ENCODE assay signal across 11 mouse cellular contexts in the genomic region with DNA sequence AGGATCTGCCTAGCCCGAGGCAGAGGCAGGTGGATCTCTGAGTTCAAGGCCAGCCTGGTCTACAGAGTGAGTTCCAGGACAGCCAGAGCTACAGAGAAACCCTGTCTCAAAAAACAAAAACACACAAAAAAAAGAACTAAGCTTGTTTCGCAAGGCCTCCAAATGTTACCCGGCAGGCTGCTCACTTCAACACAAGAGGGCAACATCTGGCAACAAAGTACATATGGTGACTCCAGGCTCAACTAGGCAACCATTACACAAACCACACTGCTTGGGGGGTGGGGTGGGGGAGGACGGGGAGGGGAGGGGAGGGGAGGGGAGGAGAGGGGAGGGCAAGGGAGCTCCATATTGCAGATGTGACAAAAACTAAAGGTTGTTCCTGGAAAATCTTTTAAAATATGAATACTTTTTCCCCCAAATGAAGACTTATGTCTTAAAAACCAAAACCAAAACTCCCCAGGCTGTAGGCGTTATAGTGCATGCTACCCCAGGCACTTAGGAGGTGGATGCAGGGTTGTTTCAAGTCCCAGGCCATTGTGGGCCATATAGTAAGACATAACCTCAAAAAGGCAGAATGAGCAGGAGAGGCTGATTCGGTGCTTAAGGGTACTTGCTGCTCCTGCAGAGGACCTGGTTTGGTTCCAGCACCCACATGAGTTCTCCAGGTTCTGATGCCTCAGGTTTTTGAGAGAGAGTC. TPM values are rescaled to one million over a fixed set of nuclear protein-coding genes. Genes with fewer than 3 reads are reported as not detected.
DNase-seq lines count a peak whose midpoint lies in the region; ATAC-seq and TF ChIP-seq lines count a peak whose summit lies in the region.
"Had no signal": no experiment of that assay in that cellular context is flagged by ENCODE, and none has a peak within 500 bp of the region (broad histone marks: within the 10 kb centered on the region; RNA-seq: fewer than 3 reads in every experiment).

No protein-coding gene starts in this region.

- peak; percentile 38 for TF ChIP-seq RAD21 in MEL (IDR thresholded peaks at IDR 0.05; ENCODE audit: low read depth, low read length)

- no peak for TF ChIP-seq EP300 in MEL (IDR thresholded peaks at IDR 0.05; ENCODE audit: low read depth in 1 of 2, low read length in 2 of 2)

- 0 out of 2 replicates have a peak, but pooled peaks cover 4% of the 10 kb centered on the region for H3K36me3 ChIP-seq in kidney, postnatal 0 days (ENCODE audit: insufficient read depth, low read length)
- H3K36me3 ChIP-seq in kidney, embryonic 14.5 days (ENCODE audit: control insufficient read depth, insufficient read depth, low read length): peaks cover 22% of the 10 kb centered on the region; the same call in 1 of the 2 replicates
- H3K36me3 ChIP-seq in MEL (ENCODE audit: control insufficient read depth in 1 of 2, insufficient read depth in 2 of 2, low read length in 2 of 2): peaks cover 1 to 5% of the 10 kb centered on the region in 2 experiments
- no peaks in the 10 kb centered on the region for H3K36me3 ChIP-seq in liver, embryonic 16.5 days (ENCODE audit: control insufficient read depth, insufficient read depth)
- peaks cover 8% of the 10 kb centered on the region; the same call in 1 of the 2 replicates for H3K36me3 ChIP-seq in thymus, adult 2 months (ENCODE audit: control insufficient read depth, insufficient read depth, low read length)
- H3K36me3 ChIP-seq in intestine, embryonic 16.5 days (ENCODE audit: control insufficient read depth, insufficient read depth, low read length): peaks cover 9% of the 10 kb centered on the region

- H3K27me3 ChIP-seq in kidney, postnatal 0 days (ENCODE audit: insufficient read depth, low read length): no peaks in the 10 kb centered on the region
- H3K27me3 ChIP-seq in kidney, embryonic 14.5 days (ENCODE audit: control insufficient read depth, insufficient read depth, low read length): no peaks in the 10 kb centered on the region
- H3K27me3 ChIP-seq in MEL (ENCODE audit: control insufficient read depth in 1 of 2, insufficient read depth in 2 of 2, low read length in 2 of 2): no peaks in the 10 kb centered on the region
- H3K27me3 ChIP-seq in liver, embryonic 16.5 days (ENCODE audit: control insufficient read depth, insufficient read depth, low read depth, low read length): no peaks in the 10 kb centered on the region
- no peaks in the 10 kb centered on the region for H3K27me3 ChIP-seq in thymus, adult 2 months (ENCODE audit: control insufficient read depth, insufficient read depth, low read length)
- H3K27me3 ChIP-seq in intestine, embryonic 16.5 days (replicated peaks; ENCODE audit: control insufficient read depth, insufficient read depth, low read length): no peaks in the 10 kb centered on the region
- H3K27me3 ChIP-seq: megakaryocyte, embryonic 14.5 days had no signal

- H3K27ac ChIP-seq in kidney, postnatal 0 days: no peak overlapping the region
- no peak overlapping the region for H3K27ac ChIP-seq in kidney, embryonic 14.5 days (ENCODE audit: low read depth, low read length)
- H3K27ac ChIP-seq in MEL (ENCODE audit: control insufficient read depth, low read depth, low read length): no peak overlapping the region
- no peak overlapping the region for H3K27ac ChIP-seq in liver, embryonic 16.5 days (ENCODE audit: low read length)
- no peak overlapping the region for H3K27ac ChIP-seq in thymus, adult 2 months (ENCODE audit: control insufficient read depth, insufficient read depth, low read length)
- H3K27ac ChIP-seq in intestine, embryonic 16.5 days (ENCODE audit: low read length): no peak overlapping the region

- no peak overlapping the region for H3K9ac ChIP-seq in kidney, postnatal 0 days (ENCODE audit: low read depth, low read length)
- H3K9ac ChIP-seq in kidney, embryonic 14.5 days (ENCODE audit: low read depth, low read length): no peak overlapping the region
- H3K9ac ChIP-seq in MEL (ENCODE audit: control insufficient read depth, low read depth, low read length, poor library complexity, severe bottlenecking): no peak overlapping the region
- H3K9ac ChIP-seq in liver, embryonic 16.5 days (ENCODE audit: low read depth, low read length): no peak overlapping the region
- H3K9ac ChIP-seq in intestine, embryonic 16.5 days (ENCODE audit: low read depth, low read length): no peak overlapping the region

- TF ChIP-seq CTCF in kidney, postnatal 0 days (IDR thresholded peaks at IDR 0.05; ENCODE audit: low read depth): peak; percentile 59; the same call in 1 of the 2 replicates
- peak in 2 of 3 experiments; percentile 30 to 47; a peak in 2 of 6 replicates for TF ChIP-seq CTCF in MEL (IDR thresholded peaks at IDR 0.05 in 2 of 3, conservative IDR thresholded peaks at IDR 0.05 in 1 of 3; ENCODE audit: control insufficient read depth in 1 of 3, insufficient read depth in 1 of 3, low read depth in 2 of 3, low read length in 3 of 3, poor library complexity in 1 of 3, severe bottlenecking in 1 of 3)
- no peak for TF ChIP-seq CTCF in thymus, adult 2 months (IDR thresholded peaks at IDR 0.05; ENCODE audit: borderline replicate concordance, control insufficient read depth, extremely low read depth, insufficient read depth, low read length, poor library complexity)

- no peak for TF ChIP-seq POLR2A in MEL (IDR thresholded peaks at IDR 0.05; ENCODE audit: control insufficient read depth in 1 of 2, insufficient read depth in 1 of 2, low read depth in 1 of 2, low read length in 2 of 2, poor library complexity in 1 of 2)
- no peak for TF ChIP-seq POLR2A in thymus, adult 2 months (IDR thresholded peaks at IDR 0.05; ENCODE audit: control insufficient read depth, extremely low read depth, insufficient read depth, low read length, poor library complexity)

- H3K4me1 ChIP-seq in kidney, postnatal 0 days (replicated peaks; ENCODE audit: insufficient read depth, low read length): no peaks in the 10 kb centered on the region
- no peaks in the 10 kb centered on the region for H3K4me1 ChIP-seq in kidney, embryonic 14.5 days (ENCODE audit: control insufficient read depth, insufficient read depth, low read length)
- H3K4me1 ChIP-seq in MEL (ENCODE audit: control insufficient read depth in 1 of 2, insufficient read depth in 2 of 2, low read length in 2 of 2): no peaks in the 10 kb centered on the region
- no peaks in the 10 kb centered on the region for H3K4me1 ChIP-seq in liver, embryonic 16.5 days (ENCODE audit: control insufficient read depth, low read depth, low read length)
- peaks cover 6% of the 10 kb centered on the region for H3K4me1 ChIP-seq in thymus, adult 2 months (replicated peaks; ENCODE audit: control insufficient read depth, insufficient read depth, low read length)
- no peaks in the 10 kb centered on the region for H3K4me1 ChIP-seq in intestine, embryonic 16.5 days (ENCODE audit: control insufficient read depth, insufficient read depth, low read length)

- 74% methylated on average over 6 of the region's 6 CpGs for WGBS in kidney, postnatal 0 days
- WGBS in kidney, embryonic 14.5 days: 78% methylated on average over 6 of the region's 6 CpGs
- WGBS in liver, embryonic 16.5 days (ENCODE audit: insufficient replicate concordance): 65% methylated on average over 5 of the region's 6 CpGs
- 48% methylated on average over 6 of the region's 6 CpGs for whole genome bisulfite sequencing in thymus, adult 2 months
- 74% methylated on average over 6 of the region's 6 CpGs for WGBS in intestine, embryonic 16.5 days

- DNase-seq in kidney, postnatal 0 days (ENCODE audit: low spot score): peak; percentile 57
- DNase-seq in MEL (ENCODE audit: low read depth, low spot score): no peak
- peak; percentile 52 for DNase-seq in thymus, adult 2 months
- no peak for DNase-seq in left cerebral cortex, adult 18-20 months (ENCODE audit: low spot score in 2 of 2)
- DNase-seq in urinary bladder, postnatal 14 days (ENCODE audit: low spot score): no peak
- DNase-seq: adrenal gland, adult 2 months had no signal

- no peak overlapping the region for H3K4me3 ChIP-seq in kidney, postnatal 0 days (replicated peaks; ENCODE audit: low read depth, low read length)
- H3K4me3 ChIP-seq in kidney, embryonic 14.5 days (ENCODE audit: low read length): no peak overlapping the region
- no peak overlapping the region for H3K4me3 ChIP-seq in MEL (ENCODE audit: control insufficient read depth in 1 of 2, insufficient read depth in 1 of 2, low read depth in 2 of 2, low read length in 2 of 2)
- no peak overlapping the region for H3K4me3 ChIP-seq in liver, embryonic 16.5 days (ENCODE audit: low read depth, low read length)
- no peak overlapping the region for H3K4me3 ChIP-seq in thymus, adult 2 months (ENCODE audit: control insufficient read depth, insufficient read depth, low read length)
- no peak overlapping the region for H3K4me3 ChIP-seq in intestine, embryonic 16.5 days (ENCODE audit: low read length)
- H3K4me3 ChIP-seq: megakaryocyte, embryonic 14.5 days had no signal

- no peaks in the 10 kb centered on the region for H3K9me3 ChIP-seq in kidney, postnatal 0 days (replicated peaks; ENCODE audit: low read length)
- no peaks in the 10 kb centered on the region for H3K9me3 ChIP-seq in kidney, embryonic 14.5 days (ENCODE audit: control insufficient read depth, low read length)
- H3K9me3 ChIP-seq in MEL (replicated peaks; ENCODE audit: insufficient read depth, low read length): no peaks in the 10 kb centered on the region
- H3K9me3 ChIP-seq in liver, embryonic 16.5 days (replicated peaks; ENCODE audit: control insufficient read depth, low read length): no peaks in the 10 kb centered on the region
- H3K9me3 ChIP-seq in intestine, embryonic 16.5 days (ENCODE audit: control insufficient read depth, low read length): no peaks in the 10 kb centered on the region
- H3K9me3 ChIP-seq: megakaryocyte, embryonic 14.5 days had no signal

- H3K4me2 ChIP-seq in kidney, postnatal 0 days (ENCODE audit: low read length): no peak overlapping the region
- no peak overlapping the region for H3K4me2 ChIP-seq in kidney, embryonic 14.5 days (replicated peaks; ENCODE audit: low read depth, low read length)
- H3K4me2 ChIP-seq in liver, embryonic 16.5 days (ENCODE audit: low read depth, low read length): no peak overlapping the region
- no peak overlapping the region for H3K4me2 ChIP-seq in intestine, embryonic 16.5 days (ENCODE audit: low read depth, low read length)

- no peaks in the 10 kb centered on the region for H3K79me2 ChIP-seq in MEL (ENCODE audit: control insufficient read depth, insufficient read depth, low read length, poor library complexity)

- no peak for ATAC-seq in kidney, postnatal 0 days (replicated peaks; ENCODE audit: low FRiP score, low read depth)
- ATAC-seq in kidney, embryonic 14.5 days (ENCODE audit: low FRiP score, low TSS enrichment): no peak
- ATAC-seq in liver, embryonic 16.5 days (ENCODE audit: low read depth): peak; percentile 56; the same call in 1 of the 2 replicates
- no peak for ATAC-seq in intestine, embryonic 16.5 days
- ATAC-seq: hindbrain, embryonic 16.5 days had no signal

RNA-seq across cellular contexts. Expression of gene Akap5, which starts 21.2 kb away (rescaled TPM):
- polyA plus RNA-seq in kidney, postnatal 0 days (2015; fragmentation: Nextera tagmentation; extraction: Ambion mirVana): 0.43 and 0.54 TPM in 2 replicates
- polyA plus RNA-seq in kidney, embryonic 14.5 days (2014; fragmentation: Nextera tagmentation; extraction: Ambion mirVana): 0.96 and 1.7 TPM in 2 replicates
- total RNA-seq in MEL (2012; rRNA removed): 0.69 and 0.72 TPM in 2 replicates
- under 1 TPM in 1 of 2 experiments, not detected in 1; 0.65 TPM for polyA plus RNA-seq in MEL (2012; ENCODE audit: insufficient read depth in 1 of 2, insufficient read length in 2 of 2, low read depth in 1 of 2, low replicate concordance in 2 of 2, missing spikeins in 1 of 2)
- polyA plus RNA-seq in liver, embryonic 16.5 days (2015; fragmentation: Nextera tagmentation; extraction: Ambion mirVana): 0.16 and 0.21 TPM in 2 replicates
- polyA plus RNA-seq in thymus, adult 2 months (2012; rRNA removed): 0.08 and 0.16 TPM in 2 replicates
- 10 to 100 TPM; 81.5 to 81.9 TPM for total RNA-seq in left cerebral cortex, adult 18-20 months (2021)
- 2.6 and 2.8 TPM in 2 replicates for polyA plus RNA-seq in intestine, embryonic 16.5 days (2015; fragmentation: Nextera tagmentation; extraction: Ambion mirVana)

RNA-seq across cellular contexts. Expression of gene Zbtb25, which starts 23.5 kb away (rescaled TPM):
- polyA plus RNA-seq in kidney, postnatal 0 days (2015; fragmentation: Nextera tagmentation; extraction: Ambion mirVana): 13.0 and 13.2 TPM in 2 replicates
- polyA plus RNA-seq in kidney, embryonic 14.5 days (2014; fragmentation: Nextera tagmentation; extraction: Ambion mirVana): 19.9 and 20.5 TPM in 2 replicates
- total RNA-seq in MEL (2012; rRNA removed): 5.1 and 5.5 TPM in 2 replicates
- polyA plus RNA-seq in MEL (2012; ENCODE audit: insufficient read depth in 1 of 2, insufficient read length in 2 of 2, low read depth in 1 of 2, low replicate concordance in 2 of 2, missing spikeins in 1 of 2): 10 to 100 TPM in 1 of 2 experiments, not detected in 1; 12.3 TPM
- polyA plus RNA-seq in liver, embryonic 16.5 days (2015; fragmentation: Nextera tagmentation; extraction: Ambion mirVana): 4.1 and 4.8 TPM in 2 replicates
- 22.1 and 28.7 TPM in 2 replicates for polyA plus RNA-seq in thymus, adult 2 months (2012; rRNA removed)
- 10 to 100 TPM; 15.9 to 16.6 TPM for total RNA-seq in left cerebral cortex, adult 18-20 months (2021)
- 8.8 and 9.4 TPM in 2 replicates for polyA plus RNA-seq in intestine, embryonic 16.5 days (2015; fragmentation: Nextera tagmentation; extraction: Ambion mirVana)

RNA-seq across cellular contexts. Expression of gene Zbtb1, which starts 24.2 kb away (rescaled TPM):
- 8.2 and 9.0 TPM in 2 replicates for polyA plus RNA-seq in kidney, postnatal 0 days (2015; fragmentation: Nextera tagmentation; extraction: Ambion mirVana)
- polyA plus RNA-seq in kidney, embryonic 14.5 days (2014; fragmentation: Nextera tagmentation; extraction: Ambion mirVana): 8.3 and 12.5 TPM in 2 replicates
- total RNA-seq in MEL (2012; rRNA removed): 6.3 and 7.0 TPM in 2 replicates
- polyA plus RNA-seq in MEL (2012; ENCODE audit: insufficient read depth in 1 of 2, insufficient read length in 2 of 2, low read depth in 1 of 2, low replicate concordance in 2 of 2, missing spikeins in 1 of 2): 1 to 10 TPM in 1 of 2 experiments, not detected in 1; 5.1 TPM
- 2.9 and 3.4 TPM in 2 replicates for polyA plus RNA-seq in liver, embryonic 16.5 days (2015; fragmentation: Nextera tagmentation; extraction: Ambion mirVana)
- polyA plus RNA-seq in thymus, adult 2 months (2012; rRNA removed): 7.2 and 8.0 TPM in 2 replicates
- total RNA-seq in left cerebral cortex, adult 18-20 months (2021): 1 to 10 TPM; 5.6 to 6.1 TPM
- polyA plus RNA-seq in intestine, embryonic 16.5 days (2015; fragmentation: Nextera tagmentation; extraction: Ambion mirVana): 5.4 and 5.6 TPM in 2 replicates

RNA-seq across cellular contexts. Expression of gene Hspa2, which starts 58.1 kb away (rescaled TPM):
- 12.4 and 14.6 TPM in 2 replicates for polyA plus RNA-seq in kidney, postnatal 0 days (2015; fragmentation: Nextera tagmentation; extraction: Ambion mirVana)
- 5.4 and 7.7 TPM in 2 replicates for polyA plus RNA-seq in kidney, embryonic 14.5 days (2014; fragmentation: Nextera tagmentation; extraction: Ambion mirVana)
- total RNA-seq in MEL (2012; rRNA removed): 5.3 and 6.6 TPM in 2 replicates
- polyA plus RNA-seq in MEL (2012; ENCODE audit: insufficient read depth in 1 of 2, insufficient read length in 2 of 2, low read depth in 1 of 2, low replicate concordance in 2 of 2, missing spikeins in 1 of 2): 1 to 10 TPM in 1 of 2 experiments, not detected in 1; 9.3 TPM
- polyA plus RNA-seq in liver, embryonic 16.5 days (2015; fragmentation: Nextera tagmentation; extraction: Ambion mirVana): 1.4 and 1.5 TPM in 2 replicates
- polyA plus RNA-seq in thymus, adult 2 months (2012; rRNA removed): 5.1 and 6.0 TPM in 2 replicates
- total RNA-seq in left cerebral cortex, adult 18-20 months (2021): 10 to 100 TPM; 63.8 to 79.8 TPM
- polyA plus RNA-seq in intestine, embryonic 16.5 days (2015; fragmentation: Nextera tagmentation; extraction: Ambion mirVana): 11.6 and 12.5 TPM in 2 replicates

Comparison
In these comparisons a context has a peak if more than half of its experiments do, and no peak if none do; other contexts are left out.
1. DNase-seq: peak in kidney, postnatal 0 days (single experiment) and thymus, adult 2 months (single experiment); none in MEL (single experiment), left cerebral cortex, adult 18-20 months (0 of 2) and urinary bladder, postnatal 14 days (single experiment).